Mouse (Mus musculus) T-helper 17 cell (primary cell): ENCODE data around the gene Crbn.

Experiments
- in situ Hi-C, 2 experiments: fragments of 300-600 bp; cut with MboI, MseI; formaldehyde crosslinking; loops; 1 replicate in 1 of 2; 2 replicates in 1 of 2; pipeline ENCODE4 v1.15.1; 2025; ENCODE audit warnings: high pct_unique_total_duplicates in 2 of 2

Gene Crbn

DNA sequence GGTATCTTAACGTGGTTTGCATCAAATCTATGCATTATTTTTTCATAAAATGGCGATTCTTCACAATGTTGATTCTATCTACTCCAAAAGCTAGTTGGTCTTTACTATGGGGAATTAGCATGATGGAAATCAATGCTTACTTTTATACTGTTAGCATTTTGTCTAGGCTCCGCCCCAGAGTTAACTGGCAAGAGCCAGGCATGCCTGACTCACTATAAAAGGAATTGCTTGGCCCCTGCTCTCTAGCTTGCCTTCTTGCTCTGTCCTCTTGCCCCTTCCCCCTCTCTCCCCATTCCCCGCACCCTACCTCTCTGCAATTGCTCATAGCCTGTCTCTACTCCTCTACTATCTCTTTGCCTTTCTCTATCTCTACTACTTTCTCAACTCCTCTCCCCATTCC is 33.1 kb downstream of the Crbn start:
- in situ Hi-C loops = no loop called here

GRCm38 (mm10) chr6:106765892-106766291 is 34.0 kb downstream of the Crbn start:
- in situ Hi-C loops = no loop called here

GRCm38 (mm10) chr6:106761486-106761885 is 38.4 kb downstream of the Crbn start:
- in situ Hi-C loops = no loop called here

DNA sequence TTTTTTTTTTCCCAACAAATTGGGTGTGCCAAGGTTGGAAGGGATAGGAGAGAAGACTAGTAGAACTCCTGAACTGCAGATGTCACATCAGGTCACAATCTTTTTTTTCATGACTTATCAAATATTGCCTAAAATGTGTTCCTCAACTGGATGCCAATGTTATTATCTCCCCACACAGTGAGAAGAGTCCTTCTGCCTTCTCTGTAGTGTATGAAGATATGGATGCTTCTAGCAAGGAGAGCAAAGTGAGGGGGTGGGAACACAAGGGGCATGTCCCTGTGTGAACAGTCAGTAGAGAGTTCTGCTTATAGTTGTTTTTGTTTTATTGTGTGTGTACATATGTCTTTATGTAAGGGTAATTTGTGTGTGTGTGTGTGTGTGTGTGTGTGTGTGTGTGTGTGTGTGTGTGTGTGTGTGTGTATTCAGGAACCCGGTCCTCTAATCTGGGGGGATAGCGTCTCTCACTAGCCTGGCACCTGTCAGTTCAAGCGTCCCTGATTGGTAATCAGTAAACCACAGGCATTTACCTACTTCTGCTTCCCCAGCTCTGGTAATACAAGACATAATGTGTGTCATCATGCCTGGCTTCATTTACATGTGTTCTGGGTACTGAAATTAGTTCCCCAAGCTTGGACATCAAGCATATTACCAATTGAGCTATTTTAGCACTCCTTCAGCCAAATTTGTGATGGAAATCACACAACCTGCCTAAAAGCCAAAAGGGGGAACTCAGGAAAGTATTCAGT is 39.2 kb downstream of the Crbn start:
- in situ Hi-C loops = no loop called here

DNA sequence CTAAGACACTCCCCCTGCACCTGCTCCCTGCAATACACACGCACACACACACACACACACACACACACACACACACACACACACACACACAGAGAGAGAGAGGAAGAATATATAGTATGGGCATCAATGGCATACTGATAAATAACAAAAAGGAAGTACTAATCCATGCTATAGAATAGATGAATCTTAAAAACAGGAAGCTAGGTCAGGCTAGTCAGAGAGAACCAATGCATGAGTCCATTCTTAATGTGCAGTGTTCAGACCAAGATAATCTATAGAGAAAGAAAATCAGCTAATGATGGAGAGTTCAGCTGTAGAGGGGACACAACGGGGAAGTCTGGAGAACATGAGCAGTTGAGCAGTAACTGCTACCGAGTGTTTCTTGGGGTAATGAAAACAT is 41.6 kb downstream of the Crbn start:
- in situ Hi-C loops = no loop called here

- in situ Hi-C loops = no loop called here
Observed at GRCm38 (mm10) chr6:106750291-106750690, 49.6 kb downstream of the Crbn start.

GRCm38 (mm10) chr6:106748887-106749388 is 50.9 kb downstream of the Crbn start, which contains the start of gene Il5ra:
Il5ra (minus strand) TSS chr6:106749037.
- in situ Hi-C loops = no loop called here

DNA sequence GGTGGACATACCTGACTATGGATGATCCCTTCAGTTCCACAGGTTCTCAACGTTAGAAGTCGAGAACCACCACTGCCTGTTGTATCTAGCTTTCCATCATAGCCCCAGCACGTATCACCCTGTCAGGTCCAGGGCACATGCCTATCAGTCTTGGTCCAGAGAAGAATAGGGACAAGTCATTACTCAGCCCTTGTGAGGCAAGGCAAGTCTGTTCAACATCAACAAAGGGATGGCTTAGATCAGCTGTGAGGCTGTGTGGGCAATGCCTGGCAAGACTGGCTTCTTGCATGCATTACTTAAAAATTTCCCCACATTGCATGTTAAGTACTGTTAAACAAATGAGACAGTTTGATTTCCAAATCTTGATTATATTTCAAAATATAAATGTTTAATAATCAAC is 52.1 kb downstream of the Crbn start:
- in situ Hi-C loops = no loop called here

GRCm38 (mm10) chr6:106747251-106747650 is 52.6 kb downstream of the Crbn start:
- in situ Hi-C loops = no loop called here

DNA sequence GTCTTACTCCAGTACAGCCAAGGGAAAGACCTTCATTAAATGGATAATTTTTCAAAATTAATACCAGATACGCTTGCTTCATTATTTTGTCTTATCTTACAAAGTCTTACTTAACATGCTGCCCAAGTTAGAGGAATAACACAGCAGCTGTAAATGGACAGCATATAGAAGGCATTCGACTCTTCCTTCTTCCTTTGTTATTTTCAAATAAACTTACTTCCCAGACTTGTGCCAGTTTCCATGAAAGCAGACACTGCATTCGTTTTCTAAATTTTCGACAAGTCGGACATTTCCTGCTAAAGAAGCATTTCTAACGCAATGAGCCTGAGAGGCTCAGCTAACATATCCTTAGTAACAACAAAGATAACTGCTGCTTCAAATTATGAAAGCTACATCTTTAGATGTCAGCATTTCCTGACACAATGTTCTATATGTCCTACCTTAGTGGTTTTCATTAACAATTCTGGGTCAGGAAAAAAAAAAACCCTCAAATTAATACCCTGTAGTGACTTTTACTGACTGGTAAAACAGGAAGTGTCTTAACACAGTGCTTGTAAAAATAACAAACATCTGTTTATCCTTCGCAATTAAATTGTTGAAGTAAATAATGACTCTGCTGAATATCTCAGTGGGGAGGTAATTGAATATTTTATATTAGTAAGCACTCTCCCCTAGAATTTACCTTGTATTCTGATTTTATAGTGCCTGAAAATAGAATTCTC is 54.0 kb downstream of the Crbn start:
- in situ Hi-C loops = no loop called here

- in situ Hi-C loops = no loop called here
Observed at GRCm38 (mm10) chr6:106743556-106744233, 56.2 kb downstream of the Crbn start.

DNA sequence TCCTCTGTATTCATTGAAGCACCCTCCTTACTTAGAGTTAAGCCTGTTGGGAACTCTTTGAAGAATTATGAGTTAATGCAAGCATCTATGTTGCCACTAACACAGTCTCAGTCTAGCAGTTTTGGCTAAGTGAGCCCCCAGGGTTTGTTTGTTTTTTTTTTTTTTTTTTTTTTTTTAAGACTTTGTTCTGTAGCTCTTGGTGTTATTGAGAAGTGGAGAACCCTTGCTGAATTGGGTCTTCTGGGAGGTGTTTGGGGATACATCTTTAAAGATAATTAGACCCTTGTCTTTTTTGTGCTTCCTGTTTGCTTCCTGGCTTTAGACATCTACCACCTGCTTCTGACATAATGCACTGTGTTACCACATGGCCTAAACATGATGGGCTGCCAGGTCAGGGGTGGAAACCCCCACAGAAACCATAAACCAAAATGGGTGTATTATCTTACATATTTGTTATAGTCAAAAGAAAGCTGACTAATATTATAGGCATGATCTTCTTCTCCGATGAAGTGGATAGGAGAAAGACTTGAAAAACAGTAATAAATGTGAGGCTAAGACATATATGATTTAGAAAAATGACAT is 59.5 kb downstream of the Crbn start:
- in situ Hi-C loops = no loop called here

DNA sequence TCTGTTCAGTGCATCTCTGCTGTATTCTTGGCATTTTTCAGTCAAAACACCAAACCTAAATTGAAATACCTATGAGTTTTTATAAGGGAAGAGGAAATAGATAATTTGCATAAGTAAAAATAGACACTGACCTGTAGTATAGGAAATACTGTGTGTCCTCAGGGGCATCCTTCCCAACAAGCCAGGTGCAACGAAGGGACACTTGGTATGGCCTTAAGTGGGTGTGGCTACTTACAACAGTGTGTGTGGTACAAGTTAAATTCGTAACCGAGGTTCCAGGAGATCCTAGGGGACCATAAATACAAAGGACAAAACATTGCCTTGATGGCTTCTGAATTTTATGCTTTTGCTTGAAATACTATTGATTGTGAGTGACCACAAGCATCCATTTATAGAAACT is 61.6 kb downstream of the Crbn start:
- in situ Hi-C loops = no loop called here

GRCm38 (mm10) chr6:106732563-106732962 is 67.3 kb downstream of the Crbn start:
- in situ Hi-C loops = no loop called here
